Mouse (Mus musculus) ES-Bruce4 (cell line): Measurements from ENCODE around the gene Cpeb2.

Source experiments
- CTCF ChIP-seq: IDR thresholded peaks from one replicate; pipeline ENCODE4 v1.8.1; 2011; ENCODE audit warnings: low read depth, low read length
- EP300 ChIP-seq: IDR thresholded peaks from 2 replicates; pipeline ENCODE4 v1.6.1; 2011; ENCODE audit warnings: low read depth, low read length; ENCODE audit not compliant: insufficient read depth
- POLR2A ChIP-seq: IDR thresholded peaks from one replicate; pipeline ENCODE4 v1.8.1; 2011; ENCODE audit warnings: low read length; ENCODE audit not compliant: insufficient read depth

DNA sequence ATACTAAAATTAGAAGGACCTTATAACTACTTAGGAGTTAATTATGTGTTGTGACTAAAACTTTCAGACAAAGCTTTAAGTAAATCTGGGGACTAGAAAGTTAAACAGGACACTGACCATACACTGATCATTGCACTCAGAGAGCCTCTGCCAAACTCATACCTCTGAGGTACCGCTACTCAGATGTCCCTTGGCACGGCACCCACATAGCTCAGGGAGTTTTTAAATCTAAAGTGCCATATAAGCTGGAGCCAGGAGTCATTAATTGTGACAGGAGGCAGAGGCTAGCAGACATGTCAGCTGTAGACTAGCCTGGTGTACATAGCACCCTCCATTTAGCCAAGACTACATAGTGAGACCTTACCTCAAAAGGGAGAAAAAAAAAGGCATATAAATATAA lies 31.7 kb downstream of the Cpeb2 start:
- TF ChIP-seq POLR2A, result no peak
- no peak for TF ChIP-seq CTCF
- no peak for TF ChIP-seq EP300
